Mouse (Mus musculus) heart, embryonic 10.5 days (tissue): Measurements from ENCODE around the gene Cldnd2. TPM values are rescaled to one million over a fixed set of nuclear protein-coding genes. Genes with fewer than 3 reads are reported as not detected.

Experiments used
- DNase-seq: peaks from one replicate; pipeline ENCODE4 v3.0.0-alpha.2; 2017; ENCODE audit warnings: low spot score
- H3K27ac ChIP-seq: fragments of 300-500 bp; sonication (generic); 2 replicates; pipeline ENCODE4 v1.5.1; 2016; ENCODE audit warnings: mild to moderate bottlenecking
- H3K27me3 ChIP-seq: fragments of 300-500 bp; sonication (generic); 2 replicates; pipeline ENCODE4 v1.6.1; 2016; ENCODE audit warnings: mild to moderate bottlenecking; ENCODE audit not compliant: poor library complexity, insufficient read depth, severe bottlenecking
- H3K36me3 ChIP-seq: fragments of 300-500 bp; sonication (generic); 2 replicates; pipeline ENCODE4 v1.6.1; 2016; ENCODE audit warnings: mild to moderate bottlenecking, moderate library complexity
- H3K4me1 ChIP-seq: fragments of 300-500 bp; sonication (generic); 2 replicates; pipeline ENCODE4 v1.6.1; 2016; ENCODE audit warnings: mild to moderate bottlenecking
- H3K4me3 ChIP-seq: fragments of 300-500 bp; sonication (generic); 2 replicates; pipeline ENCODE4 v1.5.1; 2016; ENCODE audit warnings: mild to moderate bottlenecking, moderate library complexity
- H3K9me3 ChIP-seq: fragments of 300-500 bp; sonication (generic); 2 replicates; pipeline ENCODE4 v1.6.1; 2016; ENCODE audit warnings: mild to moderate bottlenecking, moderate library complexity
- WGBS: fragments of 180-500 bp; shearing (Covaris S2); methylation state at CpG from one replicate; pipeline ENCODE4 v1.1.7; 2016; 5-methylcytosine and 5-hydroxymethylcytosine counted together
- polyA plus RNA-seq: library from polyadenylated mRNA; unstranded; fragments of >200 nt; fragmentation: Nextera tagmentation; extraction: Ambion mirVana; gene quantifications from 2 replicates; pipeline ENCODE4 v1.2.1, GENCODE M21; 2016

Cldnd2 gene
- polyA plus RNA-seq, 1 experiment from 2014 or later: not detected

DNA sequence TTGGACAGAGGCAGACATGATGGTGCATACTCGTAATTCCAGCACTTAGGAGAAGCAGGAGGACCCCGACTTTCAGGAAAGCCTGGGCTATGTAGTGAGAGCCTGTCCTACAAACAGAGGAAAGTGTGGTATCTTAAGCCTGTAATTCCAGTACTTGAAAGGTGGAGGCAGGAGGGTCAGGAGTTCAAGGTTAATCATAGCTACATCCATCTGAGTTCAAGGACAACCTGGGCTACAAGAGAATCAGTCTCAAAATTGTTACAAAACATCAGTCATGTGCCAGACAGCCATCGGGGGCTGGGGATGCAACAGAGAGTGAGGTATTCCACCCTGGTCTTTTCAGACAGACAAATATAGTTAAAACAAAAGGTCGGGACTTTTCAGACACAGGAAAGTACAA, 7.7 kb upstream of the Cldnd2 start:
- 71% methylated on average over 4 of the region's 4 CpGs for WGBS
- H3K27ac ChIP-seq: no peak overlapping the region
- no peak for DNase-seq
- peaks cover 3% of the 10 kb centered on the region; the same call in 1 of the 2 replicates for H3K4me1 ChIP-seq
- no peaks in the 10 kb centered on the region for H3K36me3 ChIP-seq
- H3K27me3 ChIP-seq: no peaks in the 10 kb centered on the region
- H3K9me3 ChIP-seq: no peaks in the 10 kb centered on the region
- no peak overlapping the region for H3K4me3 ChIP-seq

DNA sequence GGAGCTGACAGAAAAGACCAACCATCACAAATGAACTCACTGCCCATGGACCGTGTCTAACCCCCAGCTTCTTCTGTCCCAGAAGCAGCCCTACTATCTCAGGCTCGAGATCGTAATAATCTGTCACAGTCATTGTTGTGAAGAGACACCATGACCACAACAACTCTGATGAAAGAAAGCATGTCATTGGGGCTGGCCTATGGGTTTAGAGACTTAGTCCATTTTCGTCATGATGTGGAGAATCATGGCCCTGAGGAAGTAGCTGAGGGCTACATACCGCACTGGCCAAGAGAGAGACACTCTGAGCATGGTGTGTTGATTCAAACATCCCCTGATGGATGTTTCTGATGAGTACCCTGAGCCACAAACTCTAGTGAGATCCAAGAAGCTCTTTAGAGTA, 5.9 kb upstream of the Cldnd2 start:
- no peaks in the 10 kb centered on the region for H3K9me3 ChIP-seq
- H3K4me1 ChIP-seq: peaks cover 1% of the 10 kb centered on the region; the same call in 1 of the 2 replicates
- no peaks in the 10 kb centered on the region for H3K27me3 ChIP-seq
- WGBS: 84% methylated on average over 5 of the region's 5 CpGs
- H3K36me3 ChIP-seq: no peaks in the 10 kb centered on the region
- no peak for DNase-seq
- H3K27ac ChIP-seq: no peak overlapping the region
- H3K4me3 ChIP-seq: no peak overlapping the region

DNA sequence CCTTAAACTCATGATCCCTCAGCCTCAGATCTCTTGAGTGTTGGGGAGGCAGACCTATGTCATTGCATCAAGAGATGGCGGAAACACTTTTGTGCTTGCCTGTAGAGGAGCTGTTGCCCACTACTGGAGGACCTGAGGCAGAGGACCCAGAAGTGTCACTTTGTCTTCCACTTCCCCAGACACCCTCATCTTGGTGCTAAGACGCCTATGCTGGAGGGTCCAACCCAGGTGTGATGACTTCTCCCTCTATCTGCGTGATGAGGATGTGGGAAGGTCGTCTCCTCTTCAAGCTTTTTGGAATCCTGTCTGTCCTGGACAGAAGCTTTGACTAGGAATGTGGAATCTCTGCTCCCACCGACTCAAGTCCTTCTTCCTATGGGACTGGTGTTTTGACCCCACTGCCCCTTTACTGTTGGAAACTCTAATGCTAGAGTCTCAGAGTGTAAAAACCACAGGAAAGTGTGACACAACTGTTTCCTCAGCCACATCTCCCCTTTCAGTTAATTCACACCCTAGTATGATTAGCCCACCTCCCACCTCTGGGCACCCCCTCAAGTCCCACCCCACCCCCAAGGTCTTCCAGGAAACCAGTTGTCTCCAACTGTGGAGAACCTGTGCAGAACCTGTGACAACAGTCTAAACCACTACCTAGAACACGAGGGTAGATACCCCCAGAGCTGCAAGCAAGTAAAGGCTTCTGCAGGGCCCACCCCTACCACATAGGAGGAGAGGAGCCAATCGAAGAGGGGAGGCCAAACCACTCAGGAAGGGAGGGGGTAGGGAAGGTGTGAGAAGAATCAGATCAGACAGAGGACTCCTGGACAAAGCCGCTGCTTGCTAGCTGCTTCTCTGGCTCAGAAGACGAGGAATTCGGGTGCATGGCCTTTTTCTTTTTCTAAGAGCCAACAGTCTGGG, 4.0 kb upstream of the Cldnd2 start, which contains the start of gene Nkg7:
Gene Nkg7 (plus strand): TSS at position 733 of the 915 bp plus-strand sequence.
- Histone ChIP-seq H3K4me1 (no peaks in the 10 kb centered on the region), H3K4me3 (no peak within 1 kb of the TSS), H3K36me3 (no peaks in the 10 kb centered on the region), H3K27me3 (0 out of 2 replicates have a peak, but pooled peaks cover 3% of the 10 kb centered on the region), H3K9me3 (no peaks in the 10 kb centered on the region), H3K27ac (no peak within 1 kb of the TSS)
- 63% methylated on average over 10 of the region's 10 CpGs for WGBS
- DNase-seq: no peak

DNA sequence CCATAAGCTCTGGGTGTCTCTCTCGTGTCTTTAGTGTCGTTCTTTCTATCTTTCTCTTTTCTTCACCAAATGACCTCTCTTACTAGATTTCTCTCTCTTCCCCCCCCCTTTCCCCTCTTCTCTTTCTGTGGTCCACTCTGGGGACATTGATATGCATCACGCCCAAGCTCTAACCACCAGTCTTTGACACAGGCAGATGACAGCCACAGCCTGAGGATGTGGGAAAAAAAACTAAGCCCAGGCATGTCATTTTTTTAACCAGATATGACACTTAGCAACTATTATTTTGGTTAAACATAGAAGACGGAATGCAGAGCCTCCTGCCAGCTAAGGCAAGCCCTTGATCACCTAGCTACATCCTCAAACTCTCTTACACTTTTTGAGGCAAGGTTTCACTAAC, 2.0 kb upstream of the Cldnd2 start:
- 0 out of 2 replicates have a peak, but pooled peaks cover 3% of the 10 kb centered on the region for H3K27me3 ChIP-seq
- no peak for DNase-seq
- WGBS: 80% methylated on average over 4 of the region's 4 CpGs
- H3K36me3 ChIP-seq: no peaks in the 10 kb centered on the region
- H3K4me3 ChIP-seq: no peak overlapping the region
- no peak overlapping the region for H3K27ac ChIP-seq
- no peaks in the 10 kb centered on the region for H3K9me3 ChIP-seq
- peaks cover 9% of the 10 kb centered on the region for H3K4me1 ChIP-seq

DNA sequence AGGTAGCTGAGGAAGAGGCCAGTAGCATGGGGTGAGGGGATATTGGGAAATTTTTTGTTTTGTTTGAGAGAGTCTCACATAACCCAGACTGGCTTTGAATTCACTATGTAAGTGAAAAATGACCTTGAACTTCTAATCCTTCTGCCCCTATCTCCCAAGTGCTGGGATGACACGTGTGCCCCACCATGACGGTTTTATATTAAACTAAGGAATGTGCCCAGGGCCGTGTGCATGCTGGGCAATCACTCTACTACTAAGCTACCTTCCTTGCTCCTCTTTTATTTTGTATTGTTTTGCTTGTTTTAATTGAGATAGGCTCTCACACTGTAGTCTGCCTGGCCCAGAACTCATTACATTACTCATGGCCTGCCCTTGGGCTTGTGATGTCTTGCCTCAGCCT, 489 bp downstream of the Cldnd2 start:
- WGBS: 84% methylated on average over 3 of the region's 3 CpGs
- no peak for DNase-seq
- Histone ChIP-seq H3K4me1 (peaks cover 19% of the 10 kb centered on the region), H3K27me3 (0 out of 2 replicates have a peak, but pooled peaks cover 3% of the 10 kb centered on the region), H3K27ac (no peak overlapping the region), H3K36me3 (0 out of 2 replicates have a peak, but pooled peaks cover 3% of the 10 kb centered on the region), H3K4me3 (no peak overlapping the region), H3K9me3 (no peaks in the 10 kb centered on the region)

DNA sequence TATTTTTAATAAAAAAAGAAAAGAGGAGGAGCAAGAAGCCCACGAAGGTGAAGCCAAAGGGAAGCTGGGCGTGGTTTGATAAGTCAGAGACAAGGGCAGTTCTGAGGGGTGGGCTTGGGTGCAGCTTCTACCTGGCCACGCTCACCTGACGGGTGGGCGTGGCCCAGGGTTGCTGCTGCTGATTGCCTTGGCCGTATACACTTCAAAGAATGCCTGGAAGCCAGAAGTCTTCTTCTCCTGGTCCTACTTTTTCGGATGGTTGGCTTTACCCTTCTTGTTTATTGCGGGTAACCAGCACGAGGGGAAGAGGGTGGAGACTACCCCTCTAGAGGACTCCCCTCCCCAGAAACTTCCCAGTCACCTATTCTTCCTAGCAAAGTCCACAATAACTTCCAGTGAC, 2.1 kb downstream of the Cldnd2 start:
- Histone ChIP-seq H3K9me3 (no peaks in the 10 kb centered on the region), H3K36me3 (0 out of 2 replicates have a peak, but pooled peaks cover 3% of the 10 kb centered on the region), H3K27ac (peak overlapping the region; percentile 94), H3K27me3 (0 out of 2 replicates have a peak, but pooled peaks cover 3% of the 10 kb centered on the region), H3K4me1 (peaks cover 20% of the 10 kb centered on the region), H3K4me3 (peak overlapping the region; percentile 69)
- WGBS: 13% methylated on average over 9 of the region's 9 CpGs
- DNase-seq: peak; percentile 63

DNA sequence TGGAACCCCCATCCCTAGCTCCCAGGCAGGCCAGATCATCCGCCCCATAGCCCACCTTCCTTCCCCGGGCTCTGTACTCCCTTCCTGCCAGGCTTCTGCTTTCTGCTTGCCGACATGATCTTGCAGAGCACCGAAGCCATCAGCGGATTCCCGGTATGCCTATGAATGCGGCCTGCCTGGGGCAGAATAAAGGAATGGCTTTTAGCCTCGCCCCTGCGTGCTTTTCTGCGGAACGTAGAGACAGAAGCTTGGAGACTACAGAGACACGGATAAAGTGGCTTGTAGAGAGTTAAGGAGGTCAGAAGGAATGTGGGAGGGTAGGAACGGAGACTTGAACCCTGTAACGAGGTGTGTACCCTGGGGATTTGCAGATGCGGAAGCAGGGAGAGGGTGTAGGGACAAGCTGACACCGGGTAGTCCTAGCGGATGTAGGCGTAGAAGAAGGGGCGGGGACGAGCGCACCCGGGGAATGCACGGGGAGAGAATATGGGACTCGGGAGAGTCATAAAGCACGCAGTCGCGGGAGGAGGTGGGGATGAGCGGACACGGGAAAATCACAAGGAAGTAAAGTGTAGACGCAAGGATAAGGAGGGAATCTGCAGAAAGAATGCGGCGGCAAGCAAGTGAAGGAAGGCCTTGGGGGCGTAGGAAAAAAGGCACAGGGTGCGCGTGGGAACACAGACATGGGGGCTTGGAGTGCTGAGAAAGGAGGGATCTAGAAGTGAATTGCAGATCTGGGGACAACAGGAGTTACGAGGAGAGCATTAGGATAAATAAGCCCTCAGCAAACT, 2.7 kb downstream of the Cldnd2 start:
- WGBS: under 1% methylated on average over 36 of the region's 36 CpGs
- peaks cover 7% of the 10 kb centered on the region; the same call in 1 of the 2 replicates for H3K36me3 ChIP-seq
- H3K4me3 ChIP-seq: peak overlapping the region; percentile 69
- peak; percentile 91 for DNase-seq
- H3K27me3 ChIP-seq: 0 out of 2 replicates have a peak, but pooled peaks cover 3% of the 10 kb centered on the region
- peaks cover 27% of the 10 kb centered on the region for H3K4me1 ChIP-seq
- H3K9me3 ChIP-seq: no peaks in the 10 kb centered on the region
- peak overlapping the region; percentile 94 for H3K27ac ChIP-seq

DNA sequence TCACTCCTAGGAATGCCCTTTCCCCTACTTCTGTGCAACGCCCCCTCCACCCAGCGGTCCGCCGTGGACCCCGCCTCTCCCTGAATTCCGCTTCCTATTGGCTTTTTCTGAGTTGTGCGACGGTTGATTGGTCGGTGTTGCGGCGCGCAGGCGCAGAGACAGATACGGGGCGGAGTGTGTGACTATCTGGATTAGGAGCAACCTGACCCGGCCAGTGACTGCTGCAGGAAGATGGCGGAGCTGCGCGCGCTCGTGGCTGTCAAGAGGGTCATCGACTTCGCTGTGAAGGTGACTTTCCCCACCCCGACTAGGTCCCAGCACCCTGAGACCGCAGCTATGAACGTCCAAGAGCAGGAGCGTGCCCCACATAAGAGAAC, 3.3 kb downstream of the Cldnd2 start, which contains the start of the genes Etfb and Gm45233:
Gene Etfb (plus strand): TSS at position 167 of the 377 bp plus-strand sequence.
Gene Gm45233 (plus strand): TSS at position 212 of the 377 bp plus-strand sequence.
- H3K36me3 ChIP-seq: peaks cover 7% of the 10 kb centered on the region; the same call in 1 of the 2 replicates
- peaks cover 28% of the 10 kb centered on the region for H3K4me1 ChIP-seq
- no peaks in the 10 kb centered on the region for H3K9me3 ChIP-seq
- H3K27me3 ChIP-seq: 0 out of 2 replicates have a peak, but pooled peaks cover 3% of the 10 kb centered on the region
- peak; percentile 99 for DNase-seq
- peak within 1 kb of the TSS; percentile 69 for H3K4me3 ChIP-seq
- under 1% methylated on average over 27 of the region's 27 CpGs for WGBS
- H3K27ac ChIP-seq: peak within 1 kb of the TSS; percentile 94

DNA sequence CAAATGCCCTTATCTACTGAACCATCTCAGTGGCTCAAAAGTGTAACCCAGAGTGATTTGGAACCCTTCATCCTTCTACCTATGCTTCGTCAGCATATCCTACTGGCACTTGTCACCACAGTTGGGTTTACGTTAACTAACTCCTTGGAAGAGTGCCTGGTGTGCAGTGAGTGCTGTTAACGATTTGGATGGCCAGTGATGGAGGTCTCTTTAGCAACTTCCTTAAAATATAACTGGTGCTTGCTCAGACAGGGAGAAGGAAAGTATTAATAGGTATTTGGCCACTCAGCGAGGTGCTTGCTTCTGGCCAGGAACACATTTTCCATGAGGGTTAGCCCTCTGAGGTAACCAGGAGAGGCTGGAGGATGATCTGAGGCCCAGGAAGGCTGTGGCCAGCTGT, 7.2 kb downstream of the Cldnd2 start:
- no peak overlapping the region for H3K27ac ChIP-seq
- 80% methylated on average over 4 of the region's 4 CpGs for WGBS
- H3K36me3 ChIP-seq: peaks cover 27% of the 10 kb centered on the region
- H3K4me1 ChIP-seq: peaks cover 26% of the 10 kb centered on the region
- H3K9me3 ChIP-seq: no peaks in the 10 kb centered on the region
- no peak overlapping the region for H3K4me3 ChIP-seq
- no peaks in the 10 kb centered on the region for H3K27me3 ChIP-seq
- DNase-seq: no peak

DNA sequence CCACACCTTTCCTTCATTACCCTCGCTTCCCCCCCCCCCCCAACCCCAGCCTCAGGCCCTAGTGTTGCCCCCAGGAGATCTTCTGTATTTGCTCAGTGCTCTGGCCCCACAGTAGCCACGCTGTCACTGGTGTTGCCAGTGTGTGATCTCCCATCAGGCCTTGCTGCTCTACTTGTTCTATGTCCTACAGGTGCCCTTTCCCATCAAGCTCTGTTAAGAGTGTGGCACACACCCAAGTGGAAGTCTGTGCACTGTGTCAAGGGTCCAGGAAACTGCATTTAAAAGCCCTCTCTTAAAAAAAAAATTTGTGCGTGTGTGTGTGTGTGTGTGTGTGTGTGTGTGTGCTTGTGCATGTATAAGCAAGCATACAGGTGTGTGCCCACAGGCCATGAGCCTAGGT, 7.7 kb downstream of the Cldnd2 start:
- Histone ChIP-seq H3K27me3 (no peaks in the 10 kb centered on the region), H3K9me3 (no peaks in the 10 kb centered on the region), H3K36me3 (peaks cover 31% of the 10 kb centered on the region), H3K4me1 (peaks cover 24% of the 10 kb centered on the region), H3K27ac (no peak overlapping the region), H3K4me3 (no peak overlapping the region)
- WGBS: 87% methylated on average over 3 of the region's 3 CpGs
- no peak for DNase-seq

DNA sequence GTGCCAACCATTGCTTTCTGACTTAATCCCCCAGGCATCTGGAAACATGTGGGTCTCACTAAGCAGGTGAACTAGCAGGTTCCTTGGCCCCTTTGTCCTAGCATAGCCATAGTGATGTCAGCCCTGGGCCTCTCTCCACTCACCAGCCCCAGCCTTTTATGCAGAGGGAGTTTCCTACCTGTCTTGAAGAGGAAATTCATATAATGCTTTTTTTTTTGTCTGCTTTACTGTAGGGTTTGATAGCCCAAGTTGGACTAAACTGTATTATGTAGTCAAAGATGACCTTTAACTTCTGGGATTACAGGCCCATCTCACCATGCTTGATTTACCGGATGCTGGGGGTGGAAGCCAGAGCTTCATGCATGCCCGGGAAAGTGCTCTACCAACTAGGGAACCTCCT, 9.2 kb downstream of the Cldnd2 start:
- no peak overlapping the region for H3K27ac ChIP-seq
- DNase-seq: no peak
- peaks cover 47% of the 10 kb centered on the region for H3K36me3 ChIP-seq
- H3K9me3 ChIP-seq: no peaks in the 10 kb centered on the region
- peaks cover 17% of the 10 kb centered on the region for H3K4me1 ChIP-seq
- no peak overlapping the region for H3K4me3 ChIP-seq
- H3K27me3 ChIP-seq: no peaks in the 10 kb centered on the region
- WGBS: 95% methylated on average over 2 of the region's 2 CpGs

DNA sequence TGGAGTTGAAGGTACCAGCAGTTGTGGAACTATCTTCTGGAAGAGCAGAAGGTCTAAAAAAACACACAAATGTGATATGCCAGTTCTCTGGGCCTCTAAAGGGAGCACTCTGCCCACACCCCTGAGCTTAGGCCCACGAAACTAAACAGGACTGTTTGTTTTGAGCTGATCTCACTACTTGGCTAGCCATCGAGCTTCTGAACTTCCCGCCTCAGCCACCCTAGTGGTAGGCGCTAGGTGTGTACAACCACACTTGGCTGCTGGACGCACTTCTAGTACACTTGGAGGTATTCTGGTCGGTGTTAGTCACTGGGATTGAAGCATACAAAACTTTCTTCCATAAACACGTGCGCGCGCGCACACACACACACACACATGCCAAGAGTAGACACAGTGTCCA, 11.1 kb downstream of the Cldnd2 start:
- Histone ChIP-seq H3K4me1 (peaks cover 13% of the 10 kb centered on the region), H3K4me3 (no peak overlapping the region), H3K27me3 (no peaks in the 10 kb centered on the region), H3K27ac (no peak overlapping the region), H3K9me3 (no peaks in the 10 kb centered on the region), H3K36me3 (peaks cover 63% of the 10 kb centered on the region)
- DNase-seq: no peak
- WGBS: 97% methylated on average over 11 of the region's 11 CpGs
